Mouse (Mus musculus) megakaryocyte-erythroid progenitor cell, adult 5-6 weeks (primary cell): ENCODE results near the gene 9130213A22Rik. TPM values are rescaled to one million over a fixed set of nuclear protein-coding genes. Genes with fewer than 3 reads are reported as not detected.

Experiments used
- total RNA-seq, 2 experiments: library from RNA; stranded (forward) in 1 of 2; stranded (reverse) in 1 of 2; fragments of 200-1000, 215-1000 nt in 1 of 2; fragments of >200 nt in 1 of 2; fragmentation: Nextera tagmentation in 1 of 2; gene quantifications; 2 replicates each; pipeline ENCODE4 v1.2.3; 2014 to 2017

Gene 9130213A22Rik
- total RNA-seq, 2 experiments from 2014 or later: not detected

Other genes with a start within 250 kb of the 9130213A22Rik start
- not detected in 2 replicates for gene Rnf222, start 234.0 kb downstream of the 9130213A22Rik start, total RNA-seq (2014; fragmentation: Nextera tagmentation)
- not detected in 2 replicates for gene Rnf222, start 234.0 kb downstream of the 9130213A22Rik start, total RNA-seq (2017)
- gene Rpl26, start 221.0 kb downstream of the 9130213A22Rik start, total RNA-seq (2014; fragmentation: Nextera tagmentation): 5,476 and 5,943 TPM in 2 replicates
- 6,111 and 7,527 TPM in 2 replicates for gene Rpl26, start 221.0 kb downstream of the 9130213A22Rik start, total RNA-seq (2017)
- gene Odf4, start 195.5 kb downstream of the 9130213A22Rik start, total RNA-seq (2014; fragmentation: Nextera tagmentation): not detected in 2 replicates
- not detected in 2 replicates for gene Odf4, start 195.5 kb downstream of the 9130213A22Rik start, total RNA-seq (2017)
- not detected in 2 replicates for gene Arhgef15, start 165.1 kb downstream of the 9130213A22Rik start, total RNA-seq (2014; fragmentation: Nextera tagmentation)
- not detected in 2 replicates for gene Arhgef15, start 165.1 kb downstream of the 9130213A22Rik start, total RNA-seq (2017)
- gene Slc25a35, start 154.5 kb downstream of the 9130213A22Rik start, total RNA-seq (2014; fragmentation: Nextera tagmentation): 2.6 and 3.6 TPM in 2 replicates
- 1.1 and 4.5 TPM in 2 replicates for gene Slc25a35, start 154.5 kb downstream of the 9130213A22Rik start, total RNA-seq (2017)
- 240 and 254 TPM in 2 replicates for gene Rangrf, start 147.4 kb downstream of the 9130213A22Rik start, total RNA-seq (2014; fragmentation: Nextera tagmentation)
- gene Rangrf, start 147.4 kb downstream of the 9130213A22Rik start, total RNA-seq (2017): 69.1 and 104 TPM in 2 replicates
- 101 and 128 TPM in 2 replicates for gene Pfas, start 114.1 kb downstream of the 9130213A22Rik start, total RNA-seq (2014; fragmentation: Nextera tagmentation)
- gene Pfas, start 114.1 kb downstream of the 9130213A22Rik start, total RNA-seq (2017): 53.9 and 77.9 TPM in 2 replicates
- 40.4 and 46.7 TPM in 2 replicates for gene Ctc1, start 106.7 kb downstream of the 9130213A22Rik start, total RNA-seq (2014; fragmentation: Nextera tagmentation)
- gene Ctc1, start 106.7 kb downstream of the 9130213A22Rik start, total RNA-seq (2017): 9.6 and 20.4 TPM in 2 replicates
- gene Aurkb, start 76.9 kb downstream of the 9130213A22Rik start, total RNA-seq (2014; fragmentation: Nextera tagmentation): 118 and 122 TPM in 2 replicates
- 60.0 and 75.0 TPM in 2 replicates for gene Aurkb, start 76.9 kb downstream of the 9130213A22Rik start, total RNA-seq (2017)
- 0.46 and 7.0 TPM in 2 replicates for gene Borcs6, start 62.9 kb downstream of the 9130213A22Rik start, total RNA-seq (2014; fragmentation: Nextera tagmentation)
- 3.5 TPM in 2 replicates for gene Borcs6, start 62.9 kb downstream of the 9130213A22Rik start, total RNA-seq (2017)
- 33.8 and 51.0 TPM in 2 replicates for gene Tmem107, start 51.8 kb downstream of the 9130213A22Rik start, total RNA-seq (2014; fragmentation: Nextera tagmentation)
- 16.2 and 33.4 TPM in 2 replicates for gene Tmem107, start 51.8 kb downstream of the 9130213A22Rik start, total RNA-seq (2017)
- gene Vamp2, start 34.1 kb downstream of the 9130213A22Rik start, total RNA-seq (2014; fragmentation: Nextera tagmentation): 46.7 and 60.3 TPM in 2 replicates
- gene Vamp2, start 34.1 kb downstream of the 9130213A22Rik start, total RNA-seq (2017): 7.5 and 15.7 TPM in 2 replicates
- 11.3 and 17.6 TPM in 2 replicates for gene Per1, start 27.4 kb downstream of the 9130213A22Rik start, total RNA-seq (2014; fragmentation: Nextera tagmentation)
- gene Per1, start 27.4 kb downstream of the 9130213A22Rik start, total RNA-seq (2017): 4.7 and 12.5 TPM in 2 replicates
- not detected in 2 replicates for gene Hes7, start 2.2 kb downstream of the 9130213A22Rik start, total RNA-seq (2014; fragmentation: Nextera tagmentation)
- not detected in 2 replicates for gene Hes7, start 2.2 kb downstream of the 9130213A22Rik start, total RNA-seq (2017)
- not detected in 2 replicates for gene Aloxe3, start 3.3 kb upstream of the 9130213A22Rik start, total RNA-seq (2014; fragmentation: Nextera tagmentation)
- not detected in 2 replicates for gene Aloxe3, start 3.3 kb upstream of the 9130213A22Rik start, total RNA-seq (2017)
- gene Alox12b, start 34.4 kb upstream of the 9130213A22Rik start, total RNA-seq (2014; fragmentation: Nextera tagmentation): not detected in 2 replicates
- not detected in 2 replicates for gene Alox12b, start 34.4 kb upstream of the 9130213A22Rik start, total RNA-seq (2017)
- gene Alox8, start 75.3 kb upstream of the 9130213A22Rik start, total RNA-seq (2014; fragmentation: Nextera tagmentation): not detected in 2 replicates
- gene Alox8, start 75.3 kb upstream of the 9130213A22Rik start, total RNA-seq (2017): not detected in 2 replicates
- not detected in 2 replicates for gene Gucy2e, start 114.4 kb upstream of the 9130213A22Rik start, total RNA-seq (2014; fragmentation: Nextera tagmentation)
- gene Gucy2e, start 114.4 kb upstream of the 9130213A22Rik start, total RNA-seq (2017): not detected in 2 replicates
- gene Cntrob, start 201.2 kb upstream of the 9130213A22Rik start, total RNA-seq (2014; fragmentation: Nextera tagmentation): 40.0 and 56.6 TPM in 2 replicates
- gene Cntrob, start 201.2 kb upstream of the 9130213A22Rik start, total RNA-seq (2017): 19.7 and 31.6 TPM in 2 replicates
- 77.9 and 81.4 TPM in 2 replicates for gene Trappc1, start 201.4 kb upstream of the 9130213A22Rik start, total RNA-seq (2014; fragmentation: Nextera tagmentation)
- 82.4 and 97.4 TPM in 2 replicates for gene Trappc1, start 201.4 kb upstream of the 9130213A22Rik start, total RNA-seq (2017)
- not detected in 2 replicates for gene Kcnab3, start 203.7 kb upstream of the 9130213A22Rik start, total RNA-seq (2014; fragmentation: Nextera tagmentation)
- 0.38 TPM in 1 of 2 replicates, not detected in the other for gene Kcnab3, start 203.7 kb upstream of the 9130213A22Rik start, total RNA-seq (2017)
- gene Rnf227, start 217.9 kb upstream of the 9130213A22Rik start, total RNA-seq (2014; fragmentation: Nextera tagmentation): 1.9 and 2.8 TPM in 2 replicates
- gene Rnf227, start 217.9 kb upstream of the 9130213A22Rik start, total RNA-seq (2017): 3.3 and 5.6 TPM in 2 replicates
- 45.7 and 57.3 TPM in 2 replicates for gene Chd3, start 246.8 kb upstream of the 9130213A22Rik start, total RNA-seq (2014; fragmentation: Nextera tagmentation)
- 21.0 and 49.2 TPM in 2 replicates for gene Chd3, start 246.8 kb upstream of the 9130213A22Rik start, total RNA-seq (2017)